Mouse (Mus musculus) adrenal gland, postnatal 36 days (tissue): ENCODE measurements around the gene Olfr1358. TPM values are rescaled to one million over a fixed set of nuclear protein-coding genes. Genes with fewer than 3 reads are reported as not detected.

Source experiments
- DNase-seq, 2 experiments: peaks; one replicate each; pipeline ENCODE4 v3.0.0; 2021; ENCODE audit warnings: mixed read lengths in 1 of 2
- microRNA-seq: library from miRNA; unstranded; fragments of <30 nt; microRNA quantifications from one replicate; pipeline ENCODE4 v1.2.0, GENCODE M21; 2021
- total RNA-seq, 2 experiments: library from RNA; stranded (reverse); gene quantifications; 2 replicates each; pipeline ENCODE4 v1.2.3; 2021

Olfr1358 gene
- total RNA-seq, 2 experiments from 2014 or later, result not detected

DNA sequence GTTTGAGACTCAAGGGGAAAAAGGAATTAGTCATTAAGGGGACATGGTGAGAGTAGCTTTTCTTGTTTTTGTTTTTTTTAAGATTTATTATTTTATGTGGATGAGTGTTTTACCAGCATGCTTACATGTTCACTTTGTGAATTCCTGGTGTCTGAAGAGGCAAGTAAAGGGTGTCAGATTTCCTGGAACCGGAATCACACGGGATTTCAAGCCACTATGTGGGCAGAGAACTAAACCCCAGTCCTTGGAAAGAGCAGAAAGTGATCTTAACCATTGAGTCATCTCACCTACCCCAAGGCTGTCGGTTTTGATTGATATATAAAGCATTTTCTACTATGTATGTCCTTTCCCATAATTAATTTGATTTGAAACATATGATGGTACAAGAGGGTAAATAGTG lies 52.5 kb downstream of the Olfr1358 start:
- DNase-seq, result no peak

Small RNAs within 50 kb of the gene (microRNA-seq; reads per million reads assigned to microRNA genes)
- not detected for gene Gm27541

Other genes with a start within 250 kb of the Olfr1358 start
- 100 to 1,000 TPM; 293 to 406 TPM for gene Agpat3, start 164.9 kb upstream of the Olfr1358 start, total RNA-seq
- gene Rrp1, start 104.4 kb upstream of the Olfr1358 start, total RNA-seq, result 100 to 1,000 TPM; 243 to 258 TPM
- 100 to 1,000 TPM; 268 to 380 TPM for gene Cstb, start 91.8 kb upstream of the Olfr1358 start, total RNA-seq
- gene Pdxk, start 52.5 kb upstream of the Olfr1358 start, total RNA-seq, result 10 to 100 TPM; 26.4 to 27.3 TPM
- 10 to 100 TPM; 51.0 to 62.0 TPM for gene Ilvbl, start 56.9 kb downstream of the Olfr1358 start, total RNA-seq
- gene Syde1, start 74.5 kb downstream of the Olfr1358 start, total RNA-seq, result 10 to 100 TPM; 39.0 to 49.0 TPM
- gene Olfr1357, start 100.6 kb downstream of the Olfr1358 start, total RNA-seq, result not detected
- not detected for gene Casp14, start 200.9 kb downstream of the Olfr1358 start, total RNA-seq
- gene Ccdc105, start 235.6 kb downstream of the Olfr1358 start, total RNA-seq, result not detected